Mouse (Mus musculus) heart, adult 2 months (tissue): ENCODE results near the gene Git2.

Experiments used
- CTCF ChIP-seq: fragments of 200-600 bp; IDR thresholded peaks from 2 replicates; pipeline ENCODE4 v1.8.1; 2022; ENCODE audit warnings: antibody characterized with exemption, mild to moderate bottlenecking, moderate library complexity
- EP300 ChIP-seq: fragments of 200-500 bp; IDR thresholded peaks from 2 replicates; pipeline ENCODE4 v1.6.1; 2011; ENCODE audit warnings: low read depth, low read length, control low read depth; ENCODE audit not compliant: insufficient read depth

DNA sequence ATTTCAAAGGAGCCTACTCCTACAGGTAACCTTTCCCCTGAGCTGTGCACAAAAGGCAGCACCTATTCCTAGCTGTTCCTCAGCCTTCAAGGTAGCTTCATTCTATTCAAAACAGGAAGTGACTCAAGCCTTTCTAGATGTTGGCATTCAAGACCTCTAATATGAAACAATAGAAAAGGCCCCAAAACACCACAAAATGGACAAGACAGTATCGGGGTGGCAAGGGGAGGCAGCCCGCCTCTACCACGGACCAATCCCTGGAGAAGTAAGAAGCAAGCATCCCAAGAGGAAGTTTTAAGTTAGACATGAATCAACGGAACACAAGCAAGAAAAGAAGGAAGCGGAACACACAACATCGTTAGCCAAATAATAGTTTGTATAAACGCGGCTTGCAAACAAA, 3.5 kb downstream of the Git2 start:
- TF ChIP-seq CTCF (no peak), EP300 (no peak)
